Mouse (Mus musculus) frontal cortex, postnatal 14 days (tissue): ENCODE results near the gene Gm14851.
"Not testable (repeated sequence)": the region's sequence is repeated elsewhere in the genome, so short reads cannot be mapped to it uniquely, and the experiment has no call there.

Experiments used
- DNase-seq, 2 experiments: peaks; one replicate each; pipeline ENCODE4 v3.0.0; 2022; ENCODE audit warnings: low spot score in 2 of 2

Gene Gm14851

GRCm38 (mm10) chr8:21095950-21096349 lies at the start of gene Gm14851:
Gm14851 (minus strand) TSS chr8:21096050.
- DNase-seq: not testable (repeated sequence)

DNA sequence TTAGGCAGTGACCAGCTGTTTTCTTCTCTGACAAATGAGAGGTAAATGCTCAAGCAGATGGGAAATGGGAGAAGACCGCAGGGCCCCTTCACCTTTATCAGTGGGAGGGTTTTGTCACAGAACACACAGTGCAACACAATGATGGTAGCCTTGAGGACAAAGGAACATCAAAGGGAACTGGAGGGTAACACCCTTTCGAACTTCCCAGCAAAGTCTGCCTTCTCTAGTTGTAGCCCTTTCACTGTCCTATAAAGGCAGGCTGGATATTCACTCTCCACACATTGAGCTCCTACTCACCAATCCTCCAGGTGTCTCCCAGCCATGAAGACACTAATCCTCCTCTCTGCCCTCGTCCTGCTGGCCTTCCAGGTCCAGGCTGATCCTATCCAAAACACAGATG lies 38.5 kb upstream of the Gm14851 start, which contains the start of gene Defa30:
TSS of gene Defa30 (plus strand) at position 301 of the 400 bp plus-strand sequence.
- DNase-seq: not testable (repeated sequence)

GRCm38 (mm10) chr8:21093106-21093505 lies 2.7 kb downstream of the Gm14851 start:
- no peak for DNase-seq

- not testable (repeated sequence) for DNase-seq
Observed at GRCm38 (mm10) chr8:21084142-21084541, 11.7 kb downstream of the Gm14851 start, which contains the start of gene Defa25. Defa25 (plus strand) TSS chr8:21084442.

- DNase-seq: not testable (repeated sequence)
Observed at GRCm38 (mm10) chr8:21064738-21065137, 31.1 kb downstream of the Gm14851 start, which contains the start of gene Defa35. Defa35 (plus strand) TSS chr8:21065038.

GRCm38 (mm10) chr8:21054747-21055146 lies 41.1 kb downstream of the Gm14851 start, which contains the start of gene Defa23:
Defa23 (plus strand) TSS chr8:21055047.
- DNase-seq: not testable (repeated sequence)
